Mouse (Mus musculus) lung, postnatal 0 days (tissue): ENCODE measurements around the gene Cacna1d. TPM values are rescaled to one million over a fixed set of nuclear protein-coding genes. Genes with fewer than 3 reads are reported as not detected.
A peak's percentile ranks its signal among the peaks of the same experiment; 100 is the strongest.

Experiments used
- ATAC-seq: fragments of 200-750 bp; cut with Nextera tagmentation; 2 replicates; pipeline ENCODE4 v1.8.0; 2017; ENCODE audit warnings: moderate library complexity
- DNase-seq: peaks from one replicate; pipeline ENCODE4 v3.0.0-alpha.2; 2016; ENCODE audit warnings: low spot score
- H3K27ac ChIP-seq: fragments of 300-500 bp; sonication (generic); 2 replicates; pipeline ENCODE4 v1.5.1; 2014; ENCODE audit warnings: antibody characterized with exemption, mild to moderate bottlenecking, low read length, mixed read lengths
- H3K27me3 ChIP-seq: fragments of 300-500 bp; sonication (generic); replicated peaks from 2 replicates; pipeline ENCODE4 v1.6.1; 2014; ENCODE audit warnings: low read length, mixed read lengths; ENCODE audit not compliant: insufficient read depth
- H3K36me3 ChIP-seq: fragments of 300-500 bp; sonication (generic); 2 replicates; pipeline ENCODE4 v1.6.1; 2014; ENCODE audit warnings: low read length, mixed read lengths; ENCODE audit not compliant: insufficient read depth
- H3K4me1 ChIP-seq: fragments of 300-500 bp; sonication (generic); 2 replicates; pipeline ENCODE4 v1.6.1; 2014; ENCODE audit warnings: antibody characterized with exemption, low read depth, low read length, mixed read lengths; ENCODE audit not compliant: insufficient read depth
- H3K4me2 ChIP-seq: fragments of 300-500 bp; sonication (generic); replicated peaks from 2 replicates; pipeline ENCODE4 v1.6.1; 2014; ENCODE audit warnings: low read depth, mild to moderate bottlenecking, low read length, moderate library complexity, mixed read lengths
- H3K4me3 ChIP-seq: fragments of 300-500 bp; sonication (generic); 2 replicates; pipeline ENCODE4 v1.5.1; 2014; ENCODE audit warnings: low read depth, low read length
- H3K9ac ChIP-seq: fragments of 300-500 bp; sonication (generic); replicated peaks from 2 replicates; pipeline ENCODE4 v1.6.1; 2014; ENCODE audit warnings: low read depth, mild to moderate bottlenecking
- H3K9me3 ChIP-seq: fragments of 300-500 bp; sonication (generic); 2 replicates; pipeline ENCODE4 v1.6.1; 2016; ENCODE audit warnings: low read length, mixed read lengths
- CTCF ChIP-seq: IDR thresholded peaks from 2 replicates; pipeline ENCODE4 v1.5.1; 2016; ENCODE audit warnings: antibody characterized with exemption, mild to moderate bottlenecking
- EP300 ChIP-seq: IDR thresholded peaks from 2 replicates; pipeline ENCODE4 v1.6.1; 2016; ENCODE audit warnings: antibody characterized with exemption, mild to moderate bottlenecking, control low read depth
- WGBS: fragments of 180-500 bp; shearing (Covaris S2); extraction: QIAGEN DNeasy Blood & Tissue Kit; methylation state at CpG from one replicate; pipeline ENCODE4 v1.1.7; 2014; 5-methylcytosine and 5-hydroxymethylcytosine counted together
- polyA plus RNA-seq: library from polyadenylated mRNA; unstranded; fragments of >200 nt; fragmentation: Nextera tagmentation; extraction: Ambion mirVana; gene quantifications from 2 replicates; pipeline ENCODE4 v1.2.1, GENCODE M21; 2015

The Cacna1d gene
- polyA plus RNA-seq, 1 experiment from 2014 or later = 12.5 TPM

- Histone ChIP-seq H3K36me3 (no peaks in the 10 kb centered on the region), H3K27ac (no peak overlapping the region), H3K4me1 (no peaks in the 10 kb centered on the region), H3K4me2 (no peak overlapping the region), H3K27me3 (no peaks in the 10 kb centered on the region), H3K9me3 (no peaks in the 10 kb centered on the region), H3K4me3 (no peak overlapping the region), H3K9ac (no peak overlapping the region)
- TF ChIP-seq CTCF (no peak), EP300 (no peak)
- DNase-seq = no peak
- WGBS = 68% methylated on average over 20 of the region's 20 CpGs
- no peak for ATAC-seq
Measured at GRCm38 (mm10) chr14:30163733-30164708, 327.2 kb downstream of the Cacna1d start.

- H3K4me2 ChIP-seq = no peak overlapping the region
- H3K36me3 ChIP-seq = no peaks in the 10 kb centered on the region
- WGBS = 61% methylated on average over 7 of the region's 7 CpGs
- no peaks in the 10 kb centered on the region for H3K4me1 ChIP-seq
- H3K9ac ChIP-seq = no peak overlapping the region
- H3K27me3 ChIP-seq = no peaks in the 10 kb centered on the region
- no peak overlapping the region for H3K4me3 ChIP-seq
- H3K9me3 ChIP-seq = no peaks in the 10 kb centered on the region
- DNase-seq (no peak), ATAC-seq (no peak)
- TF ChIP-seq EP300 = no peak
- TF ChIP-seq CTCF = no peak
- no peak overlapping the region for H3K27ac ChIP-seq
Measured at GRCm38 (mm10) chr14:30147774-30148173, 343.5 kb downstream of the Cacna1d start.

GRCm38 (mm10) chr14:30138379-30138964 lies 352.8 kb downstream of the Cacna1d start:
- Histone ChIP-seq H3K27ac (no peak overlapping the region), H3K4me1 (no peaks in the 10 kb centered on the region), H3K9me3 (no peaks in the 10 kb centered on the region), H3K27me3 (no peaks in the 10 kb centered on the region), H3K4me3 (no peak overlapping the region), H3K9ac (no peak overlapping the region), H3K4me2 (no peak overlapping the region), H3K36me3 (no peaks in the 10 kb centered on the region)
- no peak for ATAC-seq
- WGBS = 44% methylated on average over 11 of the region's 11 CpGs
- no peak for DNase-seq
- TF ChIP-seq EP300 = no peak
- TF ChIP-seq CTCF = no peak

GRCm38 (mm10) chr14:30137961-30138360 lies 353.3 kb downstream of the Cacna1d start:
- no peak for TF ChIP-seq CTCF
- TF ChIP-seq EP300 = no peak

GRCm38 (mm10) chr14:30136965-30137364 lies 354.3 kb downstream of the Cacna1d start:
- H3K4me3 ChIP-seq = no peak overlapping the region
- H3K27me3 ChIP-seq = no peaks in the 10 kb centered on the region
- no peaks in the 10 kb centered on the region for H3K36me3 ChIP-seq
- H3K4me2 ChIP-seq = no peak overlapping the region
- H3K9me3 ChIP-seq = no peaks in the 10 kb centered on the region
- TF ChIP-seq EP300 (no peak), CTCF (peak; percentile 99)
- H3K4me1 ChIP-seq = no peaks in the 10 kb centered on the region
- 4% methylated on average over 8 of the region's 8 CpGs for WGBS
- H3K27ac ChIP-seq = no peak overlapping the region
- H3K9ac ChIP-seq = no peak overlapping the region
- ATAC-seq (peak; percentile 85), DNase-seq (peak; percentile 84)

More at GRCm38 (mm10) chr14:30137961-30138360, 353.3 kb downstream of the Cacna1d start:
- ATAC-seq (no peak), DNase-seq (no peak)
- H3K27ac ChIP-seq = no peak overlapping the region
- H3K9me3 ChIP-seq = no peaks in the 10 kb centered on the region
- 58% methylated on average over 3 of the region's 3 CpGs for WGBS
- no peaks in the 10 kb centered on the region for H3K36me3 ChIP-seq
- no peak overlapping the region for H3K9ac ChIP-seq
- no peaks in the 10 kb centered on the region for H3K27me3 ChIP-seq
- H3K4me3 ChIP-seq = no peak overlapping the region
- no peaks in the 10 kb centered on the region for H3K4me1 ChIP-seq
- no peak overlapping the region for H3K4me2 ChIP-seq

- no peaks in the 10 kb centered on the region for H3K4me1 ChIP-seq
- ATAC-seq (no peak), DNase-seq (no peak)
- WGBS = 79% methylated on average over 10 of the region's 10 CpGs
- H3K27ac ChIP-seq = no peak overlapping the region
- H3K36me3 ChIP-seq = no peaks in the 10 kb centered on the region
- no peaks in the 10 kb centered on the region for H3K9me3 ChIP-seq
- H3K4me2 ChIP-seq = no peak overlapping the region
- H3K4me3 ChIP-seq = no peak overlapping the region
- no peaks in the 10 kb centered on the region for H3K27me3 ChIP-seq
- TF ChIP-seq EP300 = no peak
- TF ChIP-seq CTCF = no peak
- no peak overlapping the region for H3K9ac ChIP-seq
Measured at GRCm38 (mm10) chr14:30135351-30135750, 355.9 kb downstream of the Cacna1d start.
